Mouse (Mus musculus) neural tube, embryonic 14.5 days (tissue): ENCODE results near the gene Krt1. TPM values are rescaled to one million over a fixed set of nuclear protein-coding genes. Genes with fewer than 3 reads are reported as not detected.
A peak's percentile ranks its signal among the peaks of the same experiment; 100 is the strongest.

Source experiments
- ATAC-seq: fragments of 200-750 bp; cut with Nextera tagmentation; 2 replicates; pipeline ENCODE4 v1.8.0; 2017; ENCODE audit warnings: low read depth, mild to moderate bottlenecking, moderate TSS enrichment, moderate library complexity
- H3K27ac ChIP-seq: fragments of 300-500 bp; sonication (generic); 2 replicates; pipeline ENCODE4 v1.5.1; 2014; ENCODE audit warnings: low read depth, mild to moderate bottlenecking, control low read depth, low read length, moderate library complexity, mixed read lengths
- H3K27me3 ChIP-seq: fragments of 300-500 bp; sonication (generic); 2 replicates; pipeline ENCODE4 v1.6.1; 2014; ENCODE audit warnings: low read length; ENCODE audit not compliant: control insufficient read depth, insufficient read depth
- H3K36me3 ChIP-seq: fragments of 300-500 bp; sonication (generic); 2 replicates; pipeline ENCODE4 v1.6.1; 2014; ENCODE audit warnings: low read length, mixed read lengths; ENCODE audit not compliant: control insufficient read depth, insufficient read depth
- H3K4me1 ChIP-seq: fragments of 300-500 bp; sonication (generic); 2 replicates; pipeline ENCODE4 v1.6.1; 2014; ENCODE audit warnings: low read length; ENCODE audit not compliant: control insufficient read depth, insufficient read depth
- H3K4me2 ChIP-seq: fragments of 300-500 bp; sonication (generic); 2 replicates; pipeline ENCODE4 v1.6.1; 2014; ENCODE audit warnings: mild to moderate bottlenecking, low read depth, low read length, control low read depth
- H3K4me3 ChIP-seq: fragments of 300-500 bp; sonication (generic); 2 replicates; pipeline ENCODE4 v1.5.1; 2014; ENCODE audit warnings: low read depth, low read length, control low read depth, mixed read lengths
- H3K9ac ChIP-seq: fragments of 300-500 bp; sonication (generic); replicated peaks from 2 replicates; pipeline ENCODE4 v1.6.1; 2014; ENCODE audit warnings: low read depth, mild to moderate bottlenecking, control low read depth, low read length, mixed read lengths
- H3K9me3 ChIP-seq: fragments of 300-500 bp; sonication (generic); 2 replicates; pipeline ENCODE4 v1.6.1; 2016; ENCODE audit warnings: low read length; ENCODE audit not compliant: control insufficient read depth
- WGBS: fragments of 180-500 bp; shearing (Covaris S2); extraction: QIAGEN DNeasy Blood & Tissue Kit; methylation state at CpG from one replicate; pipeline ENCODE4 v1.1.7; 2014; 5-methylcytosine and 5-hydroxymethylcytosine counted together
- polyA plus RNA-seq: library from polyadenylated mRNA; unstranded; fragments of >200 nt; fragmentation: Nextera tagmentation; extraction: Ambion mirVana; gene quantifications from 2 replicates; pipeline ENCODE4 v1.2.1, GENCODE M21; 2014

Krt1 gene
- polyA plus RNA-seq, 1 experiment from 2014 or later: 12.3 TPM

GRCm38 (mm10) chr15:101860421-101861130, 10.0 kb upstream of the Krt1 start:
- Histone ChIP-seq H3K9ac (no peak overlapping the region), H3K27me3 (0 out of 2 replicates have a peak, but pooled peaks cover 9% of the 10 kb centered on the region), H3K36me3 (no peaks in the 10 kb centered on the region), H3K4me2 (no peak overlapping the region), H3K9me3 (no peaks in the 10 kb centered on the region), H3K4me1 (no peaks in the 10 kb centered on the region; the same call in 1 of the 2 replicates), H3K27ac (no peak overlapping the region), H3K4me3 (no peak overlapping the region)
- no peak for ATAC-seq
- WGBS: 56% methylated on average over 13 of the region's 13 CpGs

GRCm38 (mm10) chr15:101859735-101860170, 9.2 kb upstream of the Krt1 start:
- ATAC-seq: peak; percentile 34; the same call in 1 of the 2 replicates
- Histone ChIP-seq H3K9ac (peak overlapping the region; percentile 54; the same call in 1 of the 2 replicates), H3K9me3 (no peaks in the 10 kb centered on the region), H3K4me3 (peak overlapping the region; percentile 38), H3K4me1 (no peaks in the 10 kb centered on the region; the same call in 1 of the 2 replicates), H3K27me3 (0 out of 2 replicates have a peak, but pooled peaks cover 9% of the 10 kb centered on the region), H3K27ac (no peak overlapping the region), H3K4me2 (peak overlapping the region; percentile 79), H3K36me3 (no peaks in the 10 kb centered on the region)
- WGBS: under 1% methylated on average over 31 of the region's 33 CpGs

GRCm38 (mm10) chr15:101858673-101859425, 8.3 kb upstream of the Krt1 start:
- no peak for ATAC-seq
- no peaks in the 10 kb centered on the region for H3K9me3 ChIP-seq
- H3K4me3 ChIP-seq: no peak overlapping the region
- H3K27ac ChIP-seq: no peak overlapping the region
- H3K27me3 ChIP-seq: 0 out of 2 replicates have a peak, but pooled peaks cover 9% of the 10 kb centered on the region
- H3K9ac ChIP-seq: no peak overlapping the region
- H3K36me3 ChIP-seq: no peaks in the 10 kb centered on the region
- peak overlapping the region; percentile 79; the same call in 1 of the 2 replicates for H3K4me2 ChIP-seq
- H3K4me1 ChIP-seq: no peaks in the 10 kb centered on the region; the same call in 1 of the 2 replicates
- WGBS: 4% methylated on average over 11 of the region's 11 CpGs

- Histone ChIP-seq H3K4me2 (no peak overlapping the region), H3K27ac (no peak overlapping the region), H3K4me1 (no peaks in the 10 kb centered on the region; the same call in 1 of the 2 replicates), H3K9ac (no peak overlapping the region), H3K36me3 (no peaks in the 10 kb centered on the region), H3K9me3 (no peaks in the 10 kb centered on the region), H3K4me3 (no peak overlapping the region), H3K27me3 (0 out of 2 replicates have a peak, but pooled peaks cover 9% of the 10 kb centered on the region)
- no peak for ATAC-seq
- WGBS: 35% methylated on average over 5 of the region's 5 CpGs
Measured at GRCm38 (mm10) chr15:101856696-101857095, 6.1 kb upstream of the Krt1 start.

- Histone ChIP-seq H3K9me3 (no peaks in the 10 kb centered on the region), H3K36me3 (no peaks in the 10 kb centered on the region), H3K4me3 (no peak overlapping the region), H3K4me2 (no peak overlapping the region), H3K9ac (no peak overlapping the region), H3K27ac (no peak overlapping the region), H3K27me3 (0 out of 2 replicates have a peak, but pooled peaks cover 9% of the 10 kb centered on the region), H3K4me1 (no peaks in the 10 kb centered on the region; the same call in 1 of the 2 replicates)
- 51% methylated on average over 3 of the region's 3 CpGs for WGBS
- ATAC-seq: no peak
Measured at GRCm38 (mm10) chr15:101855732-101856131, 5.1 kb upstream of the Krt1 start.

- Histone ChIP-seq H3K27me3 (0 out of 2 replicates have a peak, but pooled peaks cover 8% of the 10 kb centered on the region), H3K9me3 (no peaks in the 10 kb centered on the region)
Measured at GRCm38 (mm10) chr15:101854294-101854693, 3.7 kb upstream of the Krt1 start.

GRCm38 (mm10) chr15:101852571-101852970, 2.0 kb upstream of the Krt1 start:
- no peak for ATAC-seq

More at GRCm38 (mm10) chr15:101854294-101854693, 3.7 kb upstream of the Krt1 start:
- no peak overlapping the region for H3K27ac ChIP-seq
- no peaks in the 10 kb centered on the region; the same call in 1 of the 2 replicates for H3K4me1 ChIP-seq
- H3K4me3 ChIP-seq: no peak overlapping the region
- no peak overlapping the region for H3K9ac ChIP-seq
- no peak overlapping the region for H3K4me2 ChIP-seq
- no peaks in the 10 kb centered on the region for H3K36me3 ChIP-seq
- no peak for ATAC-seq
- WGBS: 24% methylated on average over 5 of the region's 5 CpGs

GRCm38 (mm10) chr15:101845971-101846403, 4.6 kb downstream of the Krt1 start:
- peak overlapping the region; percentile 41 for H3K4me3 ChIP-seq
- H3K9me3 ChIP-seq: no peaks in the 10 kb centered on the region
- peak overlapping the region; percentile 60 for H3K9ac ChIP-seq
- no peaks in the 10 kb centered on the region for H3K36me3 ChIP-seq
- ATAC-seq: peak; percentile 84
- no peaks in the 10 kb centered on the region for H3K27me3 ChIP-seq
- WGBS: under 1% methylated on average over 32 of the region's 37 CpGs
- H3K27ac ChIP-seq: peak overlapping the region; percentile 81
- H3K4me1 ChIP-seq: peaks cover 6% of the 10 kb centered on the region; the same call in 1 of the 2 replicates
- H3K4me2 ChIP-seq: peak overlapping the region; percentile 55

More at GRCm38 (mm10) chr15:101852571-101852970, 2.0 kb upstream of the Krt1 start:
- H3K9ac ChIP-seq: no peak overlapping the region
- H3K4me2 ChIP-seq: no peak overlapping the region
- H3K27me3 ChIP-seq: 0 out of 2 replicates have a peak, but pooled peaks cover 2% of the 10 kb centered on the region
- no peaks in the 10 kb centered on the region for H3K36me3 ChIP-seq
- H3K9me3 ChIP-seq: no peaks in the 10 kb centered on the region
- H3K4me1 ChIP-seq: no peaks in the 10 kb centered on the region
- H3K4me3 ChIP-seq: no peak overlapping the region
- 4% methylated on average over 5 of the region's 5 CpGs for WGBS
- no peak overlapping the region for H3K27ac ChIP-seq
